Mouse (Mus musculus): ENCODE measurements around the gene Eif3f. TPM values are rescaled to one million over a fixed set of nuclear protein-coding genes. Genes with fewer than 3 reads are reported as not detected.

Eif3f gene
- total RNA-seq (2021) = 100 to 1,000 TPM; 112 to 117 TPM

DNA sequence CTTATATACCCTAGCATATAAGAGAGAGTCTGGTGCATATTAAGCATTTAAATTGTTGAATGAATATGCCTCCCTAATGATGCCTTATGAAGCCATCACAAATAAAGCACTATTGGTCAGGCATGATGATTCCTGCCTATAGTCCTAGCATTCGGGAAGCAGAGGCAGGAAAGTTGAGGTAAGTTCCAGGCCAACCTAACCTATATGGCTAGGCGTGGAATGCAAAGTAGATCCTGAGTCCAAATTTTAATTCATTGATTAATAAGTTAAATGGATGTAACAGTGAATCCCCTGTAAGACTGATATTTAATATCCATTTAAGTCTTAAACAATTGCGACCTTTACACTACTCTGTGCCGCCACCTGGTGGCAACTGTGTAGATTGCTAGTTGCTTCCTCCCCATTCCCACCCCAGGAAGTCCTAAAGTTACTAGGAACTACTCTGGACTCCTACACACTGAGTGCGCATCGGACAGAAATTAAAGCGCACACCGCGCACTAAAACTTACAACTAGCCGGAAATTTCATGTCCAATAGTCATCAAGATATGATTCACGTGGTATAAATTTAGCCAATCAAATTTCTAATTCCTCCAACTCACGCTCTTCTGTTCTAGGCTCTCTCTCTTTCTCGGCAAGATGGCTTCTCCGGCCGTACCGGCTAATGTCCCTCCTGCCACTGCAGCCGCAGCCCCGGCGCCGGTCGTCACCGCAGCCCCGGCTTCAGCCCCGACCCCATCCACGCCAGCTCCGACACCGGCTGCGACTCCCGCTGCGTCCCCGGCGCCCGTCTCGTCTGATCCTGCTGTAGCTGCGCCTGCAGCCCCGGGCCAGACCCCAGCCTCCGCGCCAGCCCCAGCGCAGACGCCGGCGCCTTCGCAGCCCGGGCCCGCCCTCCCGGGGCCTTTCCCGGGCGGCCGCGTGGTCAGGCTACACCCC is at the start of gene Eif3f:
TSS of gene Eif3f (plus strand) at position 624 of the 938 bp plus-strand sequence.
- DNase-seq = peak; percentile 96 to 97
- intact Hi-C loops (cut with DNase I) = loop anchor here (1.0 to 5.0 kb wide), 2 partner anchors 82 to 119 kb away; partner anchors contain the start of gene Olfr516

DNA sequence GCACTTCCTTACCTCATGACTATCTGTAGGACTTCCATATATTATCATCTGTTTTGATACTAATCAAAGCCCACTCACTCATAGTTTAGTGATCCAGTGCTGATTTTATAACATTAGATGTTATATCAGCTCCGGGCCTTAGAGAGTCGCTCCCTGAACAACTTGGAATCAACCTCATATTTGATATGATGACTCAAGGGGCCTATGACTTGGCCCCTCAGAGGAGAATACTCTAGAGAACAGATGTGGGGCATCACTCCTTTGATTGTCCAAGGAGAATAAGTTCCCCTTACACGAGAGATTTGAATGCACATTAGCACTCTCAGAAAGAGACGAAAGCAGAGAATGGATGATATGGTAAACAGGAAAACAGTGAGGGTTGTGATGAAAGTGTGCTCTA is 49.3 kb upstream of the Eif3f start, which contains the start of gene Olfr518:
TSS of gene Olfr518 (minus strand) at position 101 of the 400 bp plus-strand sequence.
- DNase-seq = no peak
- intact Hi-C loops (cut with DNase I) = no loop called here

DNA sequence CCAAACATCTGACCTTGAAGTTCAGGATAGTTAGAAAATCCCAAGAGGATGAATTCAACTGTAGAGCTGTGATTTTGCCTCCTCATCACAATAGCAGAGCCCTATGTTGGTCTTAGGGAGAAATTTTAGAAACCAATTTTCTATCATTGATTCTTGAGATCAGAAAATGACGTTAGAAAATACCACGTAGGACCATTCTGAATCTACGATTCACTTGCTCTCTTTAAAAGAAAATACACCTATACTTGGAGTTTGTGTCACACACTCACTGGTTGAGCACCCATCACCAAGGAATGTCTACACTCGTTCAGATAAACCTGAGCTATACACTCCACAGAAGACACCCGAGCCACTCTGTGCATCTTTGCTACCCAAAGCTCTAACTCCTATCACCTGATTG is 39.9 kb upstream of the Eif3f start, which contains the start of gene Olfr519:
TSS of gene Olfr519 (minus strand) at position 101 of the 400 bp plus-strand sequence.
- no peak for DNase-seq
- intact Hi-C loops (cut with DNase I) = no loop called here

DNA sequence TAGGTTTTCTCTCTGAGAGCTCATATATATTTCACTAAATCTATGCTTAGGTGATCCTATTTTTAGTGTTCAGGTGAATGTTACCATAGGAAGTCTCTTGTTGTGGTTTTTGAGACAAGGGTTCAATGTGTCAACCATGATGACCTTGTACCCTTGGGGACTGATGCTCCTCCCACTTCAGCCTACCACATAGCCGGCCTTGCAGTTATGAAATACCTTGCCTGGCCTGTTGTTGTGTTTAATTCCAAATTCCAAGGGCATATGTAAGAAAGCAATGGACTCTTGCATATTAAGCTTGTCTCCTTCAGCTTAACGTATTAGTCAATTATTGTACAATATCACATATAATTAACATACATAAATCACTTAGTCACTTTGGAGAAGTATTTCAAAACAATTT is 30.2 kb upstream of the Eif3f start:
- intact Hi-C loops (cut with DNase I) = no loop called here

DNA sequence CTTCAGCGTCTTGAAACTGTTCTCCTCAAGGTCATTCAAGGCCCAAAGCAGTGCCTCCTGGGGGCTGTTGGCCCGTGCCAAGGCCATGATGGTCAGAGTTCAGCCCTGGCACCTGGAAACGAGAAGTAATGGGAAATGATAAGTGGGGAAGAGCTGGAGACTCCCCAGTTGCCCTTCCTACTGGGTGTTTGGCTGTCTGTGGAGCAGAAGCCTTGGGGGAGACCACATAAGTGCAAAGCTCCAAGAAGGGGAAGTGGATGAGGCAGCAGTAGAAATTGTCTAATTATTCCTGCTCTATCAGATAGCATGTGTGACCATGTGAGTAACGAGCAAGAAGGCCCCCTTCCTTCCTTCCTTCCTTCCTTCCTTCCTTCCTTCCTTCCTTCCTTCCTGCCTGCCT is 7.2 kb upstream of the Eif3f start:
- DNase-seq = no peak
- intact Hi-C loops (cut with DNase I) = no loop called here

More for the DNA sequence above, 30.2 kb upstream of the Eif3f start:
- no peak for DNase-seq

DNA sequence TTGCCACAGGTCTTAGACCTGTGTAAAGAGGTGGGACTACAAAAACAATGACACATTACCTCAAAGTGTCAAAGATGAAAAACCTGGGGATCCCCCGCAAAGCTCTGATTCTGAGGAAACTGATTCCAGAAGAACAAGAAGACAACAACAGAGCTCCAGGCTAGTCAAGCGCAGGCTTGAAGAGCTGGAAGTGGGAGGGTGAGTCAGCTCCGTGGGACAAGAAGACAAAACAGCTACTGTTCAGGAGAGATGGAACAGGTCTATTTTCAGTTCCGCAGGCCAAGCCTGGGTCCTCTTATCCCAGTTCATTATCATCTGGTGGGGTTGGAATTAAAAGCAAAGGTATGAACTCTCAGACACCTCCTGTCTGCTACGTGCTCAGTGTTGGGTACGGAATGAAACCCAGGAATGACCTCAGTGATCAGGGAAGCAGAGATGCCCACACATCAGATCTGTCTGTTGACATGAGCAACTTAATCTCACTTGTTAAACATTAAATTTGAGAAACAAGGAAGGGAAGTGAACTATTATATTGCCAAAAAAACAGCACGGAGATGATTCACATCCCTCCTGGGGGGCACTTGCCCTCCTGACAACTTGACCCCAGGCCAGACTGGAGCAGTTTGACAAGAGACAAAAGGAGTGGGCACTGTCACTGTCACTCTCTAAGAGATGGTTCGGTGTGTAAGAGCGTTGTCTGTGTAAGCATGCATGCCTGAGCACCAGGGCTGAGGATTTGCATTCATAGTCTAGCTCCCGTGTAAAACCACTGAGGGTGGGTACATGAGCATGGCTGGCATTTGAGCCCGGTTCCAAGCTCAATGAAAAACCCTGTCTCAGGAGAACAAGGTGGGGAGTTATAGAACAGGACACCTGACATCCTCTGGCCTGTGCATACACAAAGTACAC is 5.7 kb upstream of the Eif3f start:
- intact Hi-C loops (cut with DNase I) = no loop called here
- no peak for DNase-seq

DNA sequence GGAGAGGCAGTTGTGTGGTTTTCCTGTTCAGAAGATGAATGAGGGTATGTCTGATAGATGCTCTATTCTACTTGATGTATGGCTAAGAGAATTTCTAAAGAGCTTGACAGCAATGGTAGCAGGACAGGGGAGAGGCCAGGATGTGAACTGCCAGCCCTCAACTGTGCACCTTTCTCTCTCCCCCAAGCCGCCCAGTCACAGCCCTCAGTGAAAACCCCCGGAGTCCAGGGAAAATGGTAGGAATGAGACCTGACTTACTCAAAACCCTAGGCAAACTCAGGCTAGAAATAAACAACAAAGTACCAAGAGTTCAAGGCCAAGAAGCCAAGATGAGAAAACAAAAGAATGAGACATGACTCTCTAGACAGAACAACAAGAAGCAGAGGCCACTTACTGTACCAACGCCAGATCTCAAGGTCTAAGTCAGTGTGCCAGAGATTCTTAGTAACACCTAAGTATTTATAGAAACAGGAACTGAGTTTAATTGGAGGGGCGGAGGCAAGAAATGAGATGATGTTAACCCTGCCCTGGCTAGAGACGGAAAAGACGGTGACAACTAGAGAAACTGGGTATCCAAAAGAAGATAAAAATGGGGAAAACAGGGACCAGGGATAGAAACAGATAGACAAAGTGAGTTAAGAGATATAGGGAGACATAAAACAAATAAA is 4.4 kb upstream of the Eif3f start, which contains the start of gene Nlrp10:
TSS of gene Nlrp10 (minus strand) at position 453 of the 668 bp plus-strand sequence.
- intact Hi-C loops (cut with DNase I) = loop anchor here (5.0 kb wide), 1 partner anchor 78 kb away; the partner anchor contains the start of gene Olfr516
- peak; percentile 46 to 53 for DNase-seq

DNA sequence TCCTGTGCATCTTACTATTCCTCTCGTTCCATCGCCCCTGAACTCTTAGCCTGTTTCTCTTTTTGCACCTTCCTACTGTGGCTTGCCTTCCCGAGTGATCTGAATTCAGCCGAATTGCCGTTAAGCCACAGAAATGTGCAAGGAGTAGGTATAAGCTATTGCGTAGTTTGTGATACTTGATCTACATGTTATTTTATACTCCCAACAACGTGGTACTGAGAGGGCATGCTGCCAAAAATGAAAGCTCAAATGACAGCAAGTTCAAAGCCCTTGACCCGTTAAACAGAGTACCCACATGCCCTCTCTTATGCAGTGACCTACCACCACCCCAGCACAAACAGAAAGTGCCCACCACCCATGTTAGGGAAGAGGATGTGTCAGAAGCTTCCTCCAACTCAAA is 619 bp downstream of the Eif3f start:
- intact Hi-C loops (cut with DNase I) = loop anchor here (1.0 to 5.0 kb wide), 2 partner anchors 83 to 120 kb away; partner anchors contain the start of gene Olfr516

DNA sequence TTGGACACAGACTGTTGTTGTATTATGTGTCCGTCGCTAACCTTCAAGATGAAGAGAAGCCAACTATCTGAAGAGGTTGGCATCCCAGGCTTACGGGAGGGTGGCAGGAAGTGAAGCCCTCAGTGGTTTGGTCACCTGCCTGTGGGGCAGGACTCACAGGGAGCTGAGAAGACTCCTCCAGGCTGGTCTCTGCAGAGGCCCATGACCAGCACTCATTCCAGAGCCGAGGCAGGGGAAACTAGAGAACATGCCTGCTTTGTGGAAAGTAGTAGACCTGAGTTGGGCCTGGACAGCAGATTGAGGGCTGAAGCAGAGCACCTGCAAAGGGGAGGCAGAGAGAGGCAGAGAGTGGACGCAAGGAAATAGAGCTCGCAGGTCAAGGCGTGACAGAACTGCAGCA is 1.2 kb downstream of the Eif3f start:
- DNase-seq = no peak
- intact Hi-C loops (cut with DNase I) = no loop called here

More for the DNA sequence above, 619 bp downstream of the Eif3f start:
- peak in 1 of 2 experiments; percentile 13 for DNase-seq

DNA sequence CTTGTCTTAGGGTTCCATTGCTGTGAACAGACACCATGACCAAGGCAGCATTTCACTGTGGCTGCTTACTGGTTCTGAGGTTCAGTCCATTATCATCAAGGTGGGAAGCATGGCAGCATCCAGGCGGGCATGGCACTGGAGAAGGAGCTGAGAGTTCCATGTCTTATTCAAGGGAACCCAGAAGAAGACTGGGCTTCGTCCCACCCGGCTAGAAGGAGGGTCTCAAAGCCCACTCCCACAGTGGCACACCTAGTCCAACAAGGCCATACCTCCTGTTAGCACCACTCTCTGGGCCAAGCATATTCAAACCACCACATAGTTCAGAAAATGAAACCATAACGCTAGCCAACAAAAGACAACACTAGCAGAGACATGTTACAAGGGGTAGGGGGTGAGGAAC is 2.4 kb downstream of the Eif3f start:
- intact Hi-C loops (cut with DNase I) = no loop called here
- no peak for DNase-seq

DNA sequence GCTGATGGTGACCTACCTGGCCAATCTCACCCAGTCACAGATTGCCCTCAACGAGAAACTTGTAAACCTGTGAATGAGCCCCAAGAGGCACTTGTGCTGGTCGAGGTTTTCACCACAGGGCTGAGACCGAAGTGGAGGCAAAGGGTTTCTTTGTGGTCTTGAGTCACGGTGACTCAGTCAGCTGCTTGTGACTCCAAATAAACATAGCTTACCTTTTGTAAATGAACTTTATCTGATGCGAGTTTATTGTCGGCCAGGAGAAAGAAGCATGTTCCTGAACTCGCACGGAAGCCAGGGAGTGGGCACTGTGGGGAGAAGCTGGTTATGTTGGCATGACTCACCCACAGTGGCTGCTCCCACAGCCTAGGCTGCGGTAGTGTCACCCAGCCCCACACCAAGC is 7.2 kb downstream of the Eif3f start:
- intact Hi-C loops (cut with DNase I) = no loop called here
- no peak for DNase-seq

DNA sequence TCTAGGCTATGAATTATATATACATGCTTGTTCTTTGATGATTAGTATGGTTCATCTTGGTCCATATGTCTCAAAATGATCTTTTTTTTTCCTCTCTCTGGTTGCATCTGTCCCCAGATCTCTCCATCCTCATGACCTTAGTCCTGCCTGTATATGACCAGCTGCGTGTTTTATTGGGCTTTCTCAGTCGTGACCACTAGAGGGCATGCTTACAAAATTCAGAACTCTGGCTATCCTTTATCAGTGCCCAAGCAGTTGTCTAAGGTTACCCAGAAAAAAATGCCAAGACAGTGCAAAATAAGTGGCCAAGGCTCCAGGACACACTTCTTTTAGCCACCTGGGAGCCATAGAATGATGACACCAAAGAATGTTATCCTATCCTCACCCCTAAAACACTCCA is 9.8 kb downstream of the Eif3f start:
- peak in 1 of 2 experiments; percentile 61 for DNase-seq
- intact Hi-C loops (cut with DNase I) = no loop called here

DNA sequence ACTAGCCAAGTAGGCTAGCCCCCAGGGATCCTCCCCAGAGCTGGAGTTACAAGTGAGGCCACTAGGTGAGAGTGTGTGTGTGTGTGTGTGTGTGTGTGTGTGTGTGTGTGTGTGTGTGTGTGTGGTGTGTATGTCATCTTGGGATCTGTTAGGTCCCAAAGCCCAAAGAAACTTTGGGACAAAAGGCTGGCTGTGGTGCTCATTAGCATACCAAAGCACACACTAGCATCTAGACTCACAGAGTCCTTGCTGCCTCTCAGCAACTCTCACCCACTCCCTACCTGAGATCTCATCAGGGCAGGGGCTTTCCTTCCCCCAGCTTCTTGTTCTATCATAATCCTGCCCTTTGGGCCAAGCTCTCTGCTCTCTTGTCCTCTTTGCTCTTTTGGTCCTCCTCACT is 14.4 kb downstream of the Eif3f start:
- intact Hi-C loops (cut with DNase I) = no loop called here
- no peak for DNase-seq

DNA sequence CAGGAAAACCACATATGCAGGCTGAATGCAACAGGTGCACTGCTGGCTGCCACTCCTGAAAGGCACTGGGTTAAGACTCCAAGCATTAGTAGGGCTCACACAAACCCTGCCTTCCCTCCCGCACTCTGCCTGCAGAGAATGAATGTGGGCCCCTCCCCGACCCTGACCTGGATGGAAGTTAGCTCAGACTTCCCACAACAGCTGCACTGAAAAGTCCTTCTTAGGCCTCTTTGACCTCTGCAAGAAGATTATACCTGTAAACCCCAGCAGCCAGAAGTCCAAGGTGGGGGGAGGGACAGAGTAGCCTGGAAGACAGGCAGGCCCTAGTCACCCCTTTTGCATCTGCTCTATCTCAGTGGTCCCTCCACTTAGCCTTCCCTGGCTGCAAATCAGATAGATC is 15.1 kb downstream of the Eif3f start:
- intact Hi-C loops (cut with DNase I) = no loop called here
- DNase-seq = no peak

DNA sequence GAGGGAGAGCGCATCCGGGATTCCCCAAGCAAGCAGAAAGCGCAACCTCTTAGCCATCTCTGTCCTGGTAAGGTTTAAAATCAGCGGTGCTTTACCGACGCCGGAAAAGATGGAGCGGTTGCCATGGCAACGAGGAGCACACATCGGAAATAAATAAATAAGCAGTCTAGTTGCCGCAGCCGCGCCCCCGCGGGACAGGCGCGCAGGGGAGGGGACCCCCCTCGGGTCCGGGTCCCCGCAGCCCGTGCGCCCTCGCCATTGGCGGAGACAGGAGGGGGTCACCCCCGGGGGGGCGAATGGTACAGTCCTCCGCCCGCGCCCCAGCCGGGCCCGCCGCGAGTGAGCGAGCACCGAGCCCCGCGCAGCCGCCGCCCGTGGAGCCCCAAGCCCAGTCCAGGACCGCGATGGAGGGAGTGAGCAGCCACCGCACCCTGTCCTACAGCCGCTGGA is 16.1 kb downstream of the Eif3f start, which contains the start of gene Tub:
TSS of gene Tub (plus strand) at position 27 of the 450 bp plus-strand sequence.
- DNase-seq = peak in 1 of 2 experiments; percentile 57
- intact Hi-C loops (cut with DNase I) = no loop called here

DNA sequence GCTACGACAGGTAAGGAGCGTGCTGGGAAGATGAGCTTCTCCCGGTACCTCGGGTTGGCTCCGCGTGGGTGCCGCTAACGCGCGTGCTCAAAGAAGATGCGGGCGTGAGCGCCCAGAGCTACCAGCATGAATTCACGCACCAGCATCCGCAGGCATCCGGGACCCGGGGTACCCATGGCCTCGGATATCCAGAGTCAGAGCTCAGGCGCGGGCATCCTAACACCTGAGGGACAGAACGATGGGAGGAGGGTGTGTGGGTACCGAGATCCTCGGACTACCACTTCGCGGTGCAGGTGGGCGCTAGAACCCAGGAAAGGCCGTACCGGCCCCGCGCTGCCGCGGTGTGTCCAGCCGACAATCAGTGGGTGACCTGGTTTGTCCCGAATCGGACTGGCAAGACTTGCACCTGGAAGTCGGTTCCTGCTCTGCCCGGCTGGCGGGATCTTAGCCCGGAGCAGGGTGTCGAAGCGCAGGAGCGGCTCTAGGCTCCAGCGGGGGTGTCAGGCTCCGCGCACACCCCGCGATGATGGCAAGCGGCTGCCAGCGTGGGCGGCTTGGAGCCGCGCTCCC is 16.6 kb downstream of the Eif3f start:
- DNase-seq = peak in 1 of 2 experiments; percentile 18

DNA sequence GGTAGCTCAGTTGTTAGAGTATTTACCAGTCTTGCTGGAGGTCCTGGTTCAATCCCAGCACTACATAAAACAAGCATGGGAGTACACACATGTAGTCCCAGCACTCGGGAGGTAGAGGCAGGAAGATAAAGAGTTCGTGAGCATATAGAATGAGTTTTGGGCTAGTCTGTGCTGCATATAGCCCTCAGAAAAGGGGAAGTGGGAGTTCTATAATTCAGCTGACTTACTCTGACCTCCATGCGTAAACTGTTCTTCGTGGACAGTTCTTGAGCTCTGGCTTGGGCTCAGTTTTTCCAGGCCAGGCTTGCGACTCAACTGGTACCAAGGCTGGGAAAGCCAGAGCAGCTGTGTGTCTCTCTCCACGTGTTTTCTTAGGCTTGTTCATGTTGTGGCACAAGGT is 18.6 kb downstream of the Eif3f start:
- intact Hi-C loops (cut with DNase I) = no loop called here
- DNase-seq = no peak

More for the DNA sequence above, 16.6 kb downstream of the Eif3f start:
- intact Hi-C loops (cut with DNase I) = no loop called here

DNA sequence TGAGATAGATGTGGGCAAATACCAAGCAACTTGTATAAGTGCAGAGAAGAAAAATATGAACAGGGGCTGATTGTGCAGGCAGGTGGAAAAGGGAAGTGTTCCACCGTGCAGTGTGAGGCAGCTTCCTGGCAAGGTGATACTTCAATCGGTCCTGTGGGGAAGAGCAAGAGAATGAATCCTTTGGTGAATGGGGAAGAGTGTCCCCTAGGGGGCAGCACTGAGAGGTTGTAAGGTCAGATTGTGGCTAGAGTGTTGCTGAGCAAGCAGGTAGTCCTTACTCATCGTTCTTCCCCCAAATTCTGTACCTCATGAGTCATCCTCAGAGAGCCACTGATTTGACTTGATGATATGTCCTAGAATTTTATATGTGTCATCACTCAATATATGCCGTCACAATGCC is 20.0 kb downstream of the Eif3f start:
- peak; percentile 6 to 21 for DNase-seq

DNA sequence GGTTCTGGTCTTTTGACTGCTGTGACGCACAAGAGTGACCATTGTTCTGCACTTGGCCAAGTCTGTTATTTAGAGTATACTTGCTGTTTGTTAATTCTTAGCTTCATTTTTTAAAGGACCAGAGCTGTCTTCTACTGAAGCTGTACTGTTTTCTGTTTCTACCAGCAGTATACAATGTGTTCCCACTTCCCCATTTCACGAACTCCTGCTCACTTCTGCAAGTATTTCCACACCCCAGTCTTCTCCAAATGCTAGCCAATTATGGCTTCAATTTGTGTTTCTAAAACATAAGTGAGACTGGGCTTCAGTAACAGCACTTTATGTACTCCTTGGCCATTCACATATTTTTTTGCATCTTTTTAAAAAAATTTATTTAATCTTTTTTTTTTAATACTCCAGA is 23.5 kb downstream of the Eif3f start:
- intact Hi-C loops (cut with DNase I) = no loop called here

More for the DNA sequence above, 20.0 kb downstream of the Eif3f start:
- intact Hi-C loops (cut with DNase I) = no loop called here

More for the DNA sequence above, 23.5 kb downstream of the Eif3f start:
- DNase-seq = no peak

All from heart, postnatal 10 days (tissue).